Mouse (Mus musculus) right cerebral cortex, postnatal 4 days (tissue): ENCODE data around the gene Alox12e.

Source experiments
- DNase-seq: peaks from one replicate; pipeline ENCODE4 v3.0.0-alpha.2; 2022

Alox12e gene

GRCm38 (mm10) chr11:70284757-70285156 lies 37.7 kb downstream of the Alox12e start:
- DNase-seq = no peak

- no peak for DNase-seq
These were observed 38.8 kb downstream of the Alox12e start for GRCm38 (mm10) chr11:70283666-70284065.

GRCm38 (mm10) chr11:70280441-70280840 lies 42.0 kb downstream of the Alox12e start:
- no peak for DNase-seq

- no peak for DNase-seq
These were observed 43.5 kb downstream of the Alox12e start for GRCm38 (mm10) chr11:70278961-70279360.

- DNase-seq = no peak
These were observed 50.8 kb downstream of the Alox12e start for GRCm38 (mm10) chr11:70271641-70272040.

GRCm38 (mm10) chr11:70266405-70266804 lies 56.0 kb downstream of the Alox12e start:
- DNase-seq = no peak

- DNase-seq = no peak
These were observed 56.6 kb downstream of the Alox12e start for GRCm38 (mm10) chr11:70265819-70266218.
